Mouse (Mus musculus): ENCODE results near the gene Disc1. TPM values are rescaled to one million over a fixed set of nuclear protein-coding genes. Genes with fewer than 3 reads are reported as not detected.

Gene Disc1
- polyA plus RNA-seq, 1 experiment from 2014 or later, result 2.1 TPM

DNA sequence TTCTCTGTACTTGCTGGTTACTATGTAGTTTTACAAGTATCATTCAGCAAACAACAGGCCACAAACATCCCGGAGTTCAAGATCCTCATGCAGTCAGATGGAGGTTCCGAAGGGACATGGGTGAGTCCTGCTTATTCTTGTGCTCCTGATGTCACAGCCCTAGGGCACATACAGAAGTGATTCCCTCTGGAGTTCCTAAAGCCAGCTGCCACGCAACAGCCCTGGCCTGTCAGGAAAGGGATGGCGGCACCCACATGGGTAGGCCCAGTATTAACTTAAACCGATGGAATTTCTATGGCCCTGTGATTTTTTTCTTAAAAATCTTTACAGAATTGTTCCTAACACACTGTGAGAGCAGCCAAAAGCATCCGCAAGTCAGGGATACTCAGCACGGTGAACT, 10.6 kb upstream of the Disc1 start:
- no peak for ATAC-seq (ENCODE audit: low read depth)
- Histone ChIP-seq H3K4me1 (replicated peaks) (0 out of 2 replicates have a peak, but pooled peaks cover 5% of the 10 kb centered on the region), H3K9ac (no peak overlapping the region), H3K9me3 (0 out of 2 replicates have a peak, but pooled peaks cover 3% of the 10 kb centered on the region), H3K27ac (replicated peaks) (no peak overlapping the region), H3K4me2 (no peak overlapping the region), H3K4me3 (no peak overlapping the region), H3K27me3 (no peaks in the 10 kb centered on the region), H3K36me3 (peaks cover 26% of the 10 kb centered on the region)
- WGBS, result 77% methylated on average over 7 of the region's 7 CpGs

DNA sequence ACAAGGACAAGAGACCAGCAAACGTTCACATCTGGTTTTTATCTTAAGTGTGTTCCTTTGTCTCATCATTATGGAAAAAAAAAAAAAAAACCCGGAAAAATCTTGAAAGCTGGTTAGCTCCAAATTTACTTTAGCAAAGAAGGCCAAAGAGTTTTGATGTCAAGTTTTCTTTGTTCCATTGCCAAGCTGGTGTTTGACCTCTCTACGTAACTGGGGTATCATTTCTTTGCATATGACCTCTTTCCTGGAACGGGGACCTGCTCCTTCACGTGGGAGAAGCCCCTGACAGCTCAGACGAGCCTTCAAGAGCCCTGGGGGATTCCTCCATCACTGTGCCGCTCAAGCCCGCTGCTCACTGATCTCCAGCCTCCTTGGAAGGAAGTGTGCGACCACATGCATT, 10.1 kb upstream of the Disc1 start:
- Histone ChIP-seq H3K27ac (replicated peaks) (no peak overlapping the region), H3K4me1 (replicated peaks) (0 out of 2 replicates have a peak, but pooled peaks cover 5% of the 10 kb centered on the region), H3K27me3 (no peaks in the 10 kb centered on the region), H3K36me3 (peaks cover 21% of the 10 kb centered on the region), H3K4me2 (no peak overlapping the region), H3K9me3 (0 out of 2 replicates have a peak, but pooled peaks cover 3% of the 10 kb centered on the region), H3K4me3 (no peak overlapping the region), H3K9ac (no peak overlapping the region)
- WGBS, result 54% methylated on average over 9 of the region's 9 CpGs
- no peak for ATAC-seq (ENCODE audit: low read depth)

DNA sequence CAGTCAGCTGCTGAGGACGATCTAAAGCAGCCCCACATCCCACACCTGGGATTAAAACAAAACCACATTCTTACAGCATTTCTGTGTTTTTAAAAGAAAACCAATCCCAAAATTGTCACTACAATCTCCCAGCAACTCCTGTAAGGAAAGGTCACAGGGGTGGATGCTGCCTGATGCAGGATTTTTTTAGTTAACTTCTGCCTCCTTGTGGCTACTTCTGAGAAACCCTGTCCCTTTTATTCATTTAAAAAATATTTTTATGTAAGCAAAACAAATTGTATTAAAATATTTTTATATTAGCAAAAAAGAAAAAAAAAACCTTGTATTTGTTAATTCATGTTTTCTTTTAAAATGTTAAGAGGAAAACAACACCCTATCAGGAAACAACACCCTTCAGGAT, 8.2 kb upstream of the Disc1 start:
- H3K4me3 ChIP-seq, result no peak overlapping the region
- H3K4me2 ChIP-seq, result no peak overlapping the region
- H3K9ac ChIP-seq, result no peak overlapping the region
- ATAC-seq (ENCODE audit: low read depth), result no peak
- H3K4me1 ChIP-seq (replicated peaks), result 0 out of 2 replicates have a peak, but pooled peaks cover 5% of the 10 kb centered on the region
- no peaks in the 10 kb centered on the region for H3K27me3 ChIP-seq
- WGBS, result 96% methylated on average over 1 of the region's 1 CpGs
- H3K9me3 ChIP-seq, result no peaks in the 10 kb centered on the region
- H3K27ac ChIP-seq (replicated peaks), result no peak overlapping the region
- 0 out of 2 replicates have a peak, but pooled peaks cover 3% of the 10 kb centered on the region for H3K36me3 ChIP-seq

DNA sequence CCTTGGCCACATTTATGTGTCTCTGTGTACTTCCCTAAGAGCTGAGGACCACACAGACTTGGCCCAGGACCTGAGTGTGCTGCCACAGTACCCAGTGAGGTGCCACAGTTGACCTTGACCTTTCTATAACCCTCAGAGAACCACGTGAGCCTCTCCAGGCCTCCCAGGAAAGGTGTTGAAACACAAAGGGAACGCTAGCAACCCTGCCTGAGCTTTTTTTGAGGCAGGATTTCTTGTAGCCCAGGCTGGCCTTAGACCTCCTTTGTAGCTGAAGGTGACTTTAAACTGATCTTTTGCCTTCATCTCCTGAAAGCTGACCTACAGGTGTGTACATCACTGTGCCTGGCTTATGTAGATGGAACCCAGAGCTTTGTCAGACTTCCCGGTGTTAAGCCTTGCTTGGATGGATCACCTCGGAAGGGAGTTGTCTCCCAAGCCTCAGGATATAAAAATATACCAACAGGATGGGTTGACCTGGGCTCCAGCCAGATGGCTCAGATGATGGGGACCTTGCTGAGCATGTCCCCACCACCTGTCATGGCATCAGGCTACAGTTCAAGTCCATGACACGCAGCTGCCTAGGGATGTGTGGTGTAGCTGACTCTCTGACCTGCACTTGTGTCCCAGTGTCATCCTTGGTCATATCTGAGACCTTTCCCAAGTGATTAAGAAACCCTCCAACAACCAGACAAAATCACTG, 4.8 kb upstream of the Disc1 start:
- Histone ChIP-seq H3K27me3 (peaks cover 21% of the 10 kb centered on the region), H3K36me3 (0 out of 2 replicates have a peak, but pooled peaks cover 3% of the 10 kb centered on the region), H3K4me2 (no peak overlapping the region), H3K4me1 (replicated peaks) (peaks cover 10% of the 10 kb centered on the region), H3K4me3 (no peak overlapping the region), H3K9me3 (no peaks in the 10 kb centered on the region), H3K27ac (replicated peaks) (no peak overlapping the region), H3K9ac (no peak overlapping the region)
- WGBS, result 58% methylated on average over 5 of the region's 5 CpGs
- no peak for ATAC-seq (ENCODE audit: low read depth)

- Histone ChIP-seq H3K9me3 (no peaks in the 10 kb centered on the region), H3K4me2 (no peak overlapping the region), H3K9ac (no peak overlapping the region), H3K36me3 (0 out of 2 replicates have a peak, but pooled peaks cover 3% of the 10 kb centered on the region), H3K27ac (replicated peaks) (no peak overlapping the region), H3K27me3 (peaks cover 27% of the 10 kb centered on the region), H3K4me3 (no peak overlapping the region), H3K4me1 (replicated peaks) (peaks cover 16% of the 10 kb centered on the region)
- ATAC-seq (ENCODE audit: low read depth), result no peak
- WGBS, result 85% methylated on average over 6 of the region's 6 CpGs
These were observed 4.2 kb upstream of the Disc1 start for GRCm38 (mm10) chr8:125049826-125050225.

DNA sequence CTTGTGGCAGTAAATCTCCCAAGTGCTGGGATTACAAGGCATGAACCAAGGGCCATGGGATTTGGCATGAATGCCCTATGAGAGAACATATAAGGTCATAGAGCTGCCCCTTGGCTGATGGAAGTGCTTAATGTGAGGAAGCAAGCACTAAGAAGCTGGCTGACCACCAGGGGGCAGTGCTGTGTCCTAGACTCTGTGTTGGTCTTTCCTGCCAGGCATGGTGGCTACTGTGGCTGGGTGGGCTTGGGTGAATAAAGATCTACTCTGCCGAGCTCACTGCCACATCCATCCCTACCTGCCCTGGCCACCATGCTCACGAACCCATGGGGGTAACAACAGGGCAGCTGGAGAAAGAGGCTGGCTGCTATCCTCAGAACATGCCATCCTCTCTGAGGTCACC, 2.0 kb upstream of the Disc1 start:
- H3K4me1 ChIP-seq (replicated peaks), result peaks cover 18% of the 10 kb centered on the region
- H3K9me3 ChIP-seq, result no peaks in the 10 kb centered on the region
- no peak for ATAC-seq (ENCODE audit: low read depth)
- 52% methylated on average over 2 of the region's 2 CpGs for WGBS
- no peak overlapping the region for H3K4me2 ChIP-seq
- H3K4me3 ChIP-seq, result no peak overlapping the region
- H3K27ac ChIP-seq (replicated peaks), result no peak overlapping the region
- H3K9ac ChIP-seq, result no peak overlapping the region
- H3K27me3 ChIP-seq, result peaks cover 38% of the 10 kb centered on the region
- no peaks in the 10 kb centered on the region for H3K36me3 ChIP-seq

- peaks cover 38% of the 10 kb centered on the region for H3K27me3 ChIP-seq
- H3K4me3 ChIP-seq, result peak overlapping the region; percentile 59
- H3K4me1 ChIP-seq (replicated peaks), result peaks cover 18% of the 10 kb centered on the region
- under 1% methylated on average over 38 of the region's 38 CpGs for WGBS
- peak; percentile 66 for ATAC-seq (ENCODE audit: low read depth)
- peak overlapping the region; percentile 76 for H3K9ac ChIP-seq
- H3K4me2 ChIP-seq, result peak overlapping the region; percentile 88
- peak overlapping the region; percentile 25 for H3K27ac ChIP-seq (replicated peaks)
- no peaks in the 10 kb centered on the region for H3K9me3 ChIP-seq
- H3K36me3 ChIP-seq, result no peaks in the 10 kb centered on the region
These were observed 428 bp downstream of the Disc1 start for GRCm38 (mm10) chr8:125054436-125054810.

DNA sequence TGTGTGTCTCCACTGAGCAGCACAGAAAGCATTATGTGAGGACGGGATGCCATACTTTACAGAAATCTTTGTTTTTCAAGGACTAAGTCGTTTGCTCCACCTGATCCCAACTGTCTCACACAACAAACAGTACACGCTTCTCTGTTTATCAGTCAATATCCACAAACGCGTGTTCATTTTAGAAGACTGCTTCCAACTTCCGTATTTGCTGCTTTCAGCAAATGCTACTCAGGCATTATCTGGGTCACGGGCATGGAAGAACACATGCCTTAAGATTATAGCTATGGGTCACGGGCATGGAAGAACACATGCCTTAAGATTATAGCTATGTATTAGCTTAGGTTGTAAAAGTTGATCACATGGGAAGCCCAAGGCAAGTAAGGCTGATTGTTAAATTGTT, 6.9 kb downstream of the Disc1 start:
- Histone ChIP-seq H3K9me3 (no peaks in the 10 kb centered on the region), H3K9ac (no peak overlapping the region), H3K36me3 (no peaks in the 10 kb centered on the region), H3K4me1 (replicated peaks) (no peaks in the 10 kb centered on the region), H3K27ac (replicated peaks) (no peak overlapping the region), H3K27me3 (peaks cover under 1% of the 10 kb centered on the region), H3K4me3 (no peak overlapping the region), H3K4me2 (no peak overlapping the region)
- 88% methylated on average over 8 of the region's 8 CpGs for WGBS
- no peak for ATAC-seq (ENCODE audit: low read depth)

- Histone ChIP-seq H3K27ac (replicated peaks) (no peak overlapping the region), H3K27me3 (no peaks in the 10 kb centered on the region), H3K9ac (no peak overlapping the region), H3K4me2 (no peak overlapping the region), H3K9me3 (no peaks in the 10 kb centered on the region), H3K36me3 (no peaks in the 10 kb centered on the region), H3K4me3 (no peak overlapping the region), H3K4me1 (replicated peaks) (peaks cover 21% of the 10 kb centered on the region; the same call in 1 of the 2 replicates)
- no peak for ATAC-seq (ENCODE audit: low read depth)
- WGBS, result 83% methylated on average over 6 of the region's 6 CpGs
These were observed 11.6 kb downstream of the Disc1 start for GRCm38 (mm10) chr8:125065596-125065995.

DNA sequence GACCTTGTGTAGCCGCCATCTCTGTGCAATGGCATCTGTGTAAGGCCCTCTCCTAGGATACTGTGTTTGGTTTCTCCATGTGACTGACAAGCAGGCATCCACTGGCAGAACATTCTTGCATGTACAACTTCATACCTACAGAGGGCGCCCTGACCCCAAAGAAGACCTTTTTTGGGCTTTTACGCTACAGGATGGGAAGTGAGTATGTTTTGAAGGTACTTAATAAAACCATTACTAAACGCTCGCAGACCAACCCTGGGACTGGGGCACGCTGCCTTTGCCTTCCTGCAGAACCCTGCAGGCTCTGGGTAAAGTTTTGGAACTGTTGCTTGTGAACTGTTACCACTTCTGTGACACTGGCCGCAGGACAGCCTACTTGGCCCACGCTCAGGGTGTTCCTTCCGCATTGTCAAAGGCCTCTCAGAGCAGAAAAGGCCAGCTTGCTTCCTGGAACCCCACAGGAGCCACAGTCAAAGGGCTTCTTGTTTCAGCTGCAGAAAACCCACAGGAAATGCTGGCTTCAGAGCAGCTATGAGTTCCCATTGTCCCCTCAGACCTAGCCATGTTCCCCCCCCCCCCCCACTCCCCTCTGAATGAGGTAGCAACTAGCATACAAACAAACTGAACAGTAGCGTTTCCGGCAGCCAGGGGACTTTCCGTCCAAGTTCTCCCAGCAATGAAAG, 13.1 kb downstream of the Disc1 start:
- H3K9me3 ChIP-seq, result no peaks in the 10 kb centered on the region
- peak overlapping the region; percentile 33 for H3K4me2 ChIP-seq

GRCm38 (mm10) chr8:125067596-125067960, 13.6 kb downstream of the Disc1 start:
- Histone ChIP-seq H3K4me2 (no peak overlapping the region), H3K27ac (replicated peaks) (peak overlapping the region; percentile 67), H3K36me3 (no peaks in the 10 kb centered on the region), H3K4me1 (replicated peaks) (peaks cover 21% of the 10 kb centered on the region; the same call in 1 of the 2 replicates), H3K4me3 (no peak overlapping the region), H3K27me3 (no peaks in the 10 kb centered on the region), H3K9ac (no peak overlapping the region), H3K9me3 (no peaks in the 10 kb centered on the region)
- ATAC-seq (ENCODE audit: low read depth), result peak; percentile 40; the same call in 1 of the 2 replicates
- 70% methylated on average over 9 of the region's 9 CpGs for whole genome bisulfite sequencing

More for the DNA sequence above, 13.1 kb downstream of the Disc1 start:
- peak; percentile 61; the same call in 1 of the 2 replicates for ATAC-seq (ENCODE audit: low read depth)
- Histone ChIP-seq H3K9ac (no peak overlapping the region), H3K27me3 (no peaks in the 10 kb centered on the region), H3K4me3 (no peak overlapping the region), H3K36me3 (no peaks in the 10 kb centered on the region), H3K27ac (replicated peaks) (peak overlapping the region; percentile 67), H3K4me1 (replicated peaks) (peaks cover 21% of the 10 kb centered on the region; the same call in 1 of the 2 replicates)
- WGBS, result 35% methylated on average over 12 of the region's 12 CpGs

DNA sequence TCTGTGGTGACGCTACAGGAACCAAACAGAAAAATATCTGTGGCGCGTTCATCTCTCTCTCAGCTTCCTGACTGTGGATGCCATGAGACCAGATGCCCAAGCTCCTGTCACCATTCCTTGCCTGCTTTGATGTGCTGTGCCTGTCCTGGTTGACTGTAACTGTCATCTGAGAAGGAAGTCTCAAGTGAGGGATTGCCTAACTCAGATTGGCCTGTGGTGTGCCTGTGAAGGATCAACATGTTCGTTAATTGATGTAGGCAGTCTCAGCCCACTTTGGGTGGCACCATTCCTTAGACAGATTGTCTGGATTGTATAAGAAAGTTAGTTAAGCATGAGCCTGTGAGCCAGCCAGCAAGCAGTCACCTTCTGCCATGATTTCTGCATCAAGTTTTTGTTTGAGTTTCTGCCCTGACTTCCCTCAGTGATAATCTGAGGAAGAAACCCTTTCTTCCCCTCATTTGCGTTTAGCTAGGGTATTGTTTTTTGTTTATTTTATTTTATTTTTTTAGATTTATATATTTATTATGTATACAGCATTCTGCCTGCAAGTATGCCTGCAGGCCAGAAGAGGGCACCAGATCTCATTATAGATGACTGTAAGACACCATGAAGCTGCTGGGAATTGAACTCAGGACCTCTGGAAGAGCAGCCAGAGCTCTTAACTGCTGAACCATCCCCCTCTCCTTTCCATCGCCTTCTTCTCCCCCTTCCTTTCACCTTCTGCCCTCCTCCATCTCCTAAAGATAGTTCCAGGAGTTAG, 14.3 kb downstream of the Disc1 start:
- ATAC-seq (ENCODE audit: low read depth), result no peak
- H3K27ac ChIP-seq (replicated peaks), result peak overlapping the region; percentile 67
- H3K27me3 ChIP-seq, result no peaks in the 10 kb centered on the region
- 85% methylated on average over 6 of the region's 6 CpGs for WGBS
- H3K4me1 ChIP-seq (replicated peaks), result peaks cover 21% of the 10 kb centered on the region; the same call in 1 of the 2 replicates
- no peaks in the 10 kb centered on the region for H3K36me3 ChIP-seq
- no peak overlapping the region for H3K4me3 ChIP-seq
- no peak overlapping the region for H3K4me2 ChIP-seq
- H3K9me3 ChIP-seq, result no peaks in the 10 kb centered on the region
- no peak overlapping the region for H3K9ac ChIP-seq

All from neural tube, embryonic 13.5 days (tissue).